Mouse (Mus musculus): ENCODE measurements around the gene Tmcc2.

Gene Tmcc2

DNA sequence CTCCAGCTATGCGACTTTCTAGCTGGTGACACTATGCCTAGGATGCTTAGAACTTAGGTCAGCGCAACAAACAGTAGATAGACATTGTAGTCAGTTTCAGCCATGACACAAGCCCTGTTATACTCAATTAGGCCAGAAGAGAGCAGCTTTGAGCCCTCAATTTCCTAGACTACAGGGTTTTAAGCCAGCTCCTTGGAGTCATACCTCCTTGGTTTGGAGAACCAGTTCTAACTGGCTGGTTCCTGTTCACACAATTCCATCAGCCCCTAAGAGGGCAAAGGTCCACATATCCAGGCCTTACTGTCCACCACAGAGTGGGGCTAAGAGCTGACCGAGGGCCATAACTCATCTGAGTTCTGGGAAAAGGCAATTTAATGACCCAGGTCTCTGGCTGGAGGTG lies 78.4 kb downstream of the Tmcc2 start:
- peak; percentile 83 for DNase-seq

GRCm38 (mm10) chr1:132312043-132312442 lies 79.0 kb downstream of the Tmcc2 start:
- DNase-seq, result no peak

DNA sequence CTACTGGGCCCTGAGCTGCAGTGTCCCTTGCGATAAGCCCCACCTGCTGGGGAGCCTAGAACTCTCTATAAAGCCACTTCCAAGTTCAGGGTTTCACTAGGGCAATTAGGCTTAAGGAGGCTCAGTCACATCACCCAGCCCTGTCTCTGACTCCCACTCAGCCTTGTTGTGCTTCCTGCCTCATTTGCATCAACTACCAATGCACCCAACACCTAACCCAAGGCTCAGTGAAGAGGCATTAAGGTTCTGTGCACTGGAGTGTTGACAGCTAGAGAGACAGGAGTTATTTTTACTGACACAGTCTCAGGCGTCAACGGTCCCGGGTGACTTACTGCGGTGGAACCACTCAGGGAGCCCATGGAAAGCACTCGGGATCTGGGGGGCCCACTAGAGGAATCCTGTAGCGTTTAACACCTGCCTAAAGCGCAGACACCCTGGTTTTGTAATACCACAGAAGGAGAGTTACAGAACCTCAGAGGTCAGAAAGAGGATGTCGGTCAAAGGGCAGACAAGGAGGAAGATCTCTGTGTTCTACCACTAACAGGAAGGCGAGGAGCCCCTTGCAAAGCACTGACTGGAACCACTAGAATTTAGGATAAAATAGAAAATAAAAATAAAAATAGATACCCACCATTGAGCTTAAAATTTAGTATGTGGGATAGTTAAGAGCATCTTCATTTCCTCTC lies 79.8 kb downstream of the Tmcc2 start:
- no peak for DNase-seq

- peak; percentile 71 for DNase-seq
Observed at GRCm38 (mm10) chr1:132310754-132311153, 80.3 kb downstream of the Tmcc2 start.

GRCm38 (mm10) chr1:132308674-132309073 lies 82.4 kb downstream of the Tmcc2 start:
- DNase-seq, result no peak

DNA sequence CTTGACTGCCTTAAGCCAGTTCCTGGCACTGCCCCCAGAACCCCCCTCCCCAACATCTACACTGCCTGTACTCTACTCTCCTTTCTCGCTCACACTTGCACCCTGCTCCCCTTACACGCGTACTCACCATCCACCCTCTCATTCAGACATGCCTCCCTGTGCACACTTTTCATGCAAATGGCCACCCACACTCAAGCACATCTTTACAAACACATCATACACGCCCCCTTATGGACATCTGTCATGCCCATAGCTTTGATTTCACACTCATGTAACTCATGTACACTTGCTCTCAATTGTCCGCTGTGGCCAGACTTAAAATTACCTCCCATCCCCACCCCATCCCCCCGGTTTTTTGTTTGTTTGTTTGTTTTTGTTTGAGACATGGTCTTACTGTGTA lies 83.1 kb downstream of the Tmcc2 start:
- no peak for DNase-seq

- no peak for DNase-seq
Observed at GRCm38 (mm10) chr1:132306808-132307207, 84.3 kb downstream of the Tmcc2 start.

Measured in kidney, postnatal 10 days (tissue).